Mouse (Mus musculus) cerebellum, postnatal 4 days (tissue): ENCODE results near the gene Nsg1.

Experiments
- DNase-seq, 2 experiments: peaks; one replicate each; pipeline ENCODE4 v3.0.0; 2022; ENCODE audit warnings: low spot score in 2 of 2, mixed read lengths in 1 of 2

Gene Nsg1

GRCm38 (mm10) chr5:38140893-38141292, 18.8 kb downstream of the Nsg1 start:
- DNase-seq, result no peak

- no peak for DNase-seq
Observed at GRCm38 (mm10) chr5:38137163-38137562, 22.5 kb downstream of the Nsg1 start.

- no peak for DNase-seq
Observed at GRCm38 (mm10) chr5:38136247-38136646, 23.5 kb downstream of the Nsg1 start.

- no peak for DNase-seq
Observed at GRCm38 (mm10) chr5:38129339-38129738, 30.4 kb downstream of the Nsg1 start.

GRCm38 (mm10) chr5:38126519-38127306, 33.0 kb downstream of the Nsg1 start:
- no peak for DNase-seq

- no peak for DNase-seq
Observed at GRCm38 (mm10) chr5:38121699-38122098, 38.0 kb downstream of the Nsg1 start.

GRCm38 (mm10) chr5:38119268-38119667, 40.4 kb downstream of the Nsg1 start:
- DNase-seq, result no peak

GRCm38 (mm10) chr5:38117056-38117455, 42.7 kb downstream of the Nsg1 start:
- no peak for DNase-seq

- no peak for DNase-seq
Observed at GRCm38 (mm10) chr5:38114526-38114925, 45.2 kb downstream of the Nsg1 start.

GRCm38 (mm10) chr5:38106807-38107206, 52.9 kb downstream of the Nsg1 start:
- no peak for DNase-seq

GRCm38 (mm10) chr5:38106080-38106697, 53.5 kb downstream of the Nsg1 start:
- DNase-seq, result no peak

GRCm38 (mm10) chr5:38102945-38103344, 56.8 kb downstream of the Nsg1 start:
- DNase-seq, result no peak

- no peak for DNase-seq
Observed at GRCm38 (mm10) chr5:38099139-38099676, 60.5 kb downstream of the Nsg1 start.

- DNase-seq, result no peak
Observed at GRCm38 (mm10) chr5:38097501-38098093, 62.1 kb downstream of the Nsg1 start.

GRCm38 (mm10) chr5:38094331-38094730, 65.4 kb downstream of the Nsg1 start:
- DNase-seq, result no peak

GRCm38 (mm10) chr5:38091966-38092304, 67.8 kb downstream of the Nsg1 start:
- no peak for DNase-seq

- peak in 1 of 2 experiments; percentile 16 for DNase-seq
Observed at GRCm38 (mm10) chr5:38091046-38091965, 68.4 kb downstream of the Nsg1 start.

GRCm38 (mm10) chr5:38090581-38090980, 69.1 kb downstream of the Nsg1 start:
- no peak for DNase-seq

GRCm38 (mm10) chr5:38090111-38090510, 69.6 kb downstream of the Nsg1 start:
- DNase-seq, result no peak
